Mouse (Mus musculus) adrenal gland, postnatal 4 days (tissue): ENCODE results near the gene Sec14l1. TPM values are rescaled to one million over a fixed set of nuclear protein-coding genes. Genes with fewer than 3 reads are reported as not detected.

Experiments used
- DNase-seq, 2 experiments: peaks; one replicate each; pipeline ENCODE4 v3.0.0; 2021 to 2022; ENCODE audit warnings: low spot score in 2 of 2, mixed read lengths in 2 of 2
- total RNA-seq, 2 experiments: library from RNA; stranded (reverse); gene quantifications; 2 replicates each; pipeline ENCODE4 v1.2.3; 2021

The Sec14l1 gene
- total RNA-seq, 2 experiments from 2014 or later: 171 to 174 TPM

GRCm38 (mm10) chr11:117087036-117087799 is 27.8 kb upstream of the Sec14l1 start:
- DNase-seq: no peak

DNA sequence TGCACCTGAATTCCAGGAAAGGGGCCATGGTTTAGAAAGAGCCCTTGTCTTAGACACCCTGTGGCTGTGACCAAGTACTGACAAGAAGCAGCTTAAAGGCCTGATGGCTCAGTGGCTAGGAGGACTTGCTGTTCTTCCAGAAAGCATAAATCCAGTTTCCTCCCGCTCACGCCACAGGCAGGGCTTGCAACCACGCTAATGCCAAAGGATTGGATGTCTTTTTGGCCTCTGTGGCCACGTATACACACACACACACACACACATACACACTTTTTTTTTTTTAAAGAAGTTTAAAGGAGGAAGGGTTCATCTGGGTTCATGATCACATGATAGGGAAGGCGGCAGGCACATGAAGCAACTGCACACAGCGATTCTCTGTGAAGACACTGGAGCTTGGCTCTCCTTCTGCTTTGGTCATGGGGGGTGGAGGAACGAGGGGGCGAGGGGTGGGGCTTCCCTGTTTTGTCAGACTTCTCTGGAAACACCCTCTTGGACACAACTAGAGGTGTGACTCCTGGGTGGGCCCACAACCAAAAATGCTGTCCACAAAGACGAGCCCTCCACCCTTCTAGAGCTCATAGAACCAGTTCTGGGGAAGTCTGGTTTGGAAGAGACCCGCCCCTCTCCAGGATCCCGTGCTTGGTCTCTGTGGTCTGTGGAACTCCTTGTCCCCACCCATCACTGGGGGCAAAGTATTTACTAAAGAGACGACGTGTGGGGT is 26.5 kb upstream of the Sec14l1 start:
- no peak for DNase-seq

DNA sequence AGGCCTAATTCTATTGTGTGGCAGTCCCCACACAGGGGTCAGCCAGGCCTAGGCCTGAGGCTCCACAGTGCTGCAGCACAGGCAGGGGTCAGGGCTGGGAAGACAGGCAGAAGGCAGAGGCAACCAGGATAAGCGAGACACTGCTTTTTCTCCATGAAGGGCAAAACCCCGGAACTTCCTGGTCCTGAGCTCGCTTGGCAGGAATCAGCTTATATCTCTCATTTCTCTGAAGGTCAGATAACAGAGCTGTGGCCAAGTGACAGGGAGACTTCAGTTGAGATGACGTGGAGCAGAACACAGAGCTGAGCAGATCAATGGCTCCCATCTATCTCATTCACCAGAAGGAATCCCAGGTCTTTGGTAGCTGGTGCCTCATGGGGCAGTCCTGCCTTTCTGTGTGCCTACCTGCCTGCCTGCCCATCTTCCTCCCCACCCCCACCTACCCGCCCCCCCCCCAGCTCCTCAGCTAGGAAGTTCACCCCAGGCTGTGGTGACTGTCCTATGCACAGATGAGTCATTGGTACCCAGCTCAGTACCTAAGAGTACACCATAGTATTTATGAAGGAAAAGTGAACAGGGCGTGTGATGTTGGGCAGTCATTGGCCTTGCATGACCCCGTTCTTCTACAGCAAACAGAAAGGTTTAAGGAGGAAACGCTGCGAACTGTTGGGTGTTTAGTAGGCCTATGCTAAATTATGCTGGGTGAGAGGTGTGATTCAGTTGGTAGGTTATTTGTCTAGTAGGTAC is 25.1 kb upstream of the Sec14l1 start:
- DNase-seq: no peak

GRCm38 (mm10) chr11:117091406-117091805 is 23.6 kb upstream of the Sec14l1 start:
- no peak for DNase-seq

DNA sequence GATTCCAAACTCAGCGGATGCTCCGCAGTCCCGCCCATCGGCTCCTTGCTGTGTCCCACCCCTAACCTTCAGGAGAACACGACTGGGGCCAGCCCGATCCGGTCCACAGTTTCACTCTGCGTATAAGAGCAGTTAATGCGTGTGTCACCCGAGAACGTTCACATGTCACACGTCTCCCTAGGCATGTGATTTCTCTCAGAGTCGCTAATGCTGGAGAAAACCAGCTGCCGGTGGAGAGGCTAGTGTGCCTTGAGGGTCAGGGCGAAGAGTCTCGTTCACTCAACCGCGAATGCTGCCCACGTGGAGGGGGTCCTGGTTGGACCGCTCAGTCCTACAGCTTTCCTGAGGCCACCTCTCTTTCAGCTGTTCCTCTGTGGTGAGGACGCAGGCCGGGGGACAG is 23.1 kb upstream of the Sec14l1 start:
- DNase-seq: no peak

- DNase-seq: no peak
These were observed 22.3 kb upstream of the Sec14l1 start for GRCm38 (mm10) chr11:117092711-117093110.

DNA sequence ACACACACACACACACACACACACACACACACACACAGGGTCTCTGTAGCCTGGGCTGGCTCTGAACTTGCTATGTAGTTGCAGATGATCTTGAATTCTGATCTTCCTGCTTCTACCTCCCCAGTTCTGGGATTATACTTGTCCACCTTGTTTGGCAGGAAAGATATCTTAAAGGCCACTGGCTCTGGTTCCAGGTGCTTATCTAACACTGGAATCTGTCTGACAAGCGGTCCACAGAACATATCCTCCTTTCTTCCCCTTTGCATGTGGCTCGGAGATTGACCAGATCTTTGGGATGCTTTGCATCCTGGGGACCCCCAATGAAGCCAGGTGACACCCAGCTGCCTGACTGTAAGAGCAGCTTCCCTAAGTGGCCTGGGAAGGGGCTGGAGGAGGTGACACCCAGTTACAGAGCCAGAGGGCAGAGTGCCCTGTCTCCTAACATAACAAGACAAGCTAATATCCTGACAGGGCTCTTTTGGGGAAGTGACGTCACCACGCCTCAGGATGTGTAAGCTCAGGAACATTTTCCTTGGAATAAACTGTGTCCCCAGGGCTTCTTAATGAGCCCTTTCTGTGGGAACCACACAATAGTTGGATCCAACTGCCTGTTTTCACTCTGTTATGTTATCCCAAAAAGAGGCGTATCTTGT is 20.9 kb upstream of the Sec14l1 start:
- DNase-seq: no peak

- no peak for DNase-seq
These were observed 20.3 kb upstream of the Sec14l1 start for GRCm38 (mm10) chr11:117094646-117095045.

- no peak for DNase-seq
These were observed 17.9 kb upstream of the Sec14l1 start for GRCm38 (mm10) chr11:117097021-117097420.

- DNase-seq: no peak
These were observed 16.8 kb upstream of the Sec14l1 start for GRCm38 (mm10) chr11:117098155-117098554.

- DNase-seq: no peak
These were observed 16.2 kb upstream of the Sec14l1 start for GRCm38 (mm10) chr11:117098784-117099183.

GRCm38 (mm10) chr11:117099372-117099771 is 15.6 kb upstream of the Sec14l1 start:
- DNase-seq: no peak

DNA sequence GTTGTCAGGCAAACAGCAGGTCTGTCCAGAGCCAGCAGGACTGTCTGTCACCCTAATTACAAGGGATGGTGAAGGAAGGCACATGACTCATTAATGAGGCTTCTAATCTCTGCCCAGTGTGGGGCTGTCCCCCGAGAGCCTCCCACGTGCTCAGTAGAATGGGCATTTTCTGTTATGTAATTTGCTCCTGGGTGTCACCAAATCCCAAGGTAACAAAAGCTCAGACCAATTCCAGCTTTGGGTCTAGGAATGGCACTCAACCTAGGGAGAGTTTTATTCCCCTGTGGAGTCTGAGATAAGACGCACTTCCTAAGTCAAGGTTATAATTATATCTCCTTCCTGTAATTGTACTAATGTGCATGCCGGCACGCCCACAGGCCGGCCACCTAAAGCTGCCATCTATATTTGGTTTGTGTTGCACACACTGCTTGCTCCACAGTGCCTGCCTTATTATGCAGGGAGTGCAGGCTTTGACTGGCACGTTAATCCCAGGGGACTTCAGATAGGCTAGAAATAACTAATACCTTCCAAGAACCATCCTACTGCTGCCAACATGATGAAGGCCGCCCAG is 13.5 kb upstream of the Sec14l1 start:
- DNase-seq: no peak

DNA sequence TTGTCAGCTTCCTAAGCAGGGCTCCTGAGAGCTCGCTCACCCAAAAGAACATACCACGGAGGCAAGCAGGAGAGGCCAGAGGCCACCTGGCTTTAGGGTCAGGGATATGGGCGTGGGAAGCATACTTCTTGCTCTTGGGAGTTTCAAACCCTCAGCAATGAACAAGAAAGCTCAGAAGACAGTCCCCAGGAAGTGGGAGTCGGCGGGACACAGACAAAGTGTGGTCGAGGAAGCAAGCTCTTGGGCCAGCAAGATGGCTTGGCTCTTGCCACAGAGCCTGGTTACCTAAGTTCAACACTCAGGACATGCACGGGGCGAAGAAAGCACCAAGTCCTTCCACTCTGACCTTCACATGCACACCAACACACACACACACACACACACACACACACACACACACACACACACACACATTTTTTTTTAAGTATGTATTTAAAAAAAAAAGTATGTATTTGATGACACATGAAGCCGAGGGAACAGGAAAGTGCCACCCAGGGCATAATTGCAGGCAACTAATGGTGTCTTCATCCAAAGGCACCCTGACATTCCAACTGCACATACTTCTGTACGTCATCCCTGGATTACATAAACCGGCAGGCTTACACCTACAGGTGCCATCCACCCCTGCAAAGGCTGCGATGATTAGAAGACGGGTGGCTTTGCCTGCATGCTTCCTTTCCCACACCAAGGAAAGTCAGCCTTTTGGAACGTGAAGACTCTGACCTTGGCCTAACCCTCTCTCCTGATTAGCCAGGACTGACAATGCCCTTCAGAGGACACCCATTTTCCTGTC is 12.8 kb upstream of the Sec14l1 start:
- DNase-seq: no peak

DNA sequence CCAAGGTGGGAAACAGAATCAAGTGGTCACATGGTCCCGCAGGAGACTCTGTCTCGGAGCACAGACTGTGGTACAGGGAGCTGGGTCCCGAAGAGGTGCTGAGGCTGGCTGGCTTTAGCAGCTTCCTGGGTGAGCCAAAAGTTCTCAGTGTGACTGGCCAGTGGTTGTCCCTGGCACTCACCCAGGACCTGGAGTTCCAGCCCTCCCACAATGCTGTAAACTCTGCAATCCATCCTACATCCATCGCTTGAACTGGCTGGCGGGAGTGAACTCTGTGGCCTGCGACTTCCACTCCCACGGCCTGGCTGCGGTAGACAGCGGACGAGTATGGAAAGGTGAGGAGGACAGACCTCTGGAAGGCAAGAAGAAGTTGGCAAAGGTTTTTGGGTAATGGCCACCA is 11.4 kb upstream of the Sec14l1 start:
- no peak for DNase-seq

DNA sequence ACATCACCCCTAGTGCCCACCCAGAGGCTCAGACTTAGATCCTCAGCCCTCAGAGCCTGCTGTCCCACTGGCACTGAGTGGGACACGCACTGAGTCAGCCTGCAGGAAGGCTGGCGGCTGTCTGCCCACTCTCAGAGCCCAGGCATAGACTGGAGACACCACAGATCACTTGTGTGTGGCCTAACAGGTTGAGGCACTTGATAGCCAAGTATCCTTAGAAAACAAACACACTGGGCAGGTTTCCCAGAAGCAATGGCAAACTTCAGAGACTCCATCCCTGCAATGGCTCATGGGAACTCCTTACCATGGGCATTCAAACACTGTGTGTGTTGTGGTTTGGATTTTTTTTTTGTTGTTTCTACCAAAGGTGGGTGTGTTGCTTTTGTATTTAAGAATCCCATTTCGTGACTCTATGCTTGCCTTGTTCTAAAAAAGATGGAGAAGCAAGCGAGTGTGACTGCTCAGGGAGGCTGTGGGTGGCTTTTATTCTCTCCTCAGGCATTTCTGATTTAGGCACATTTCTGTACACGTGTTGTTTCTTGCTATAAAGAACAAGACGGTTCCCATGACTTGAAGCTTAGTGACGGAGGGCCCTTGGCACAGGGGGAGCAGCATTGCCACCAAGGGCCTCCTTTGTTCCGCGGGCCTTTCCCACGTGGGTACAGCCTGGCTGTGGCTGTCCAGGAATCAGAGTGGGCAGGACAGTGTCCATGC is 10.8 kb upstream of the Sec14l1 start:
- DNase-seq: no peak

- DNase-seq: no peak
These were observed 9.7 kb upstream of the Sec14l1 start for GRCm38 (mm10) chr11:117105315-117105714.

GRCm38 (mm10) chr11:117105850-117106249 is 9.1 kb upstream of the Sec14l1 start:
- DNase-seq: no peak

- no peak for DNase-seq
These were observed 8.2 kb upstream of the Sec14l1 start for GRCm38 (mm10) chr11:117106633-117107334.
